Mouse (Mus musculus) CH12.LX (cell line): ENCODE results near the gene Alg12. TPM values are rescaled to one million over a fixed set of nuclear protein-coding genes. Genes with fewer than 3 reads are reported as not detected.

Experiments used
- DNase-seq: peaks from one replicate; pipeline ENCODE4 v3.0.0-alpha.2; 2013; ENCODE audit errors: extremely low read depth
- H3K27ac ChIP-seq: 2 replicates; pipeline ENCODE4 v1.5.1; 2012; ENCODE audit warnings: low read depth, mild to moderate bottlenecking, control low read depth, moderate library complexity; ENCODE audit not compliant: insufficient read depth
- H3K27me3 ChIP-seq: replicated peaks from 2 replicates; pipeline ENCODE3; 2012; ENCODE audit warnings: inconsistent platforms
- H3K36me3 ChIP-seq, 2 experiments: replicated peaks in 1 of 2; 2 replicates each; pipeline versions ENCODE3 to v1.6.1; 2012; ENCODE audit warnings: inconsistent platforms in 1 of 2, low read length in 1 of 2, mild to moderate bottlenecking in 1 of 2, mixed read lengths in 1 of 2, moderate library complexity in 1 of 2; ENCODE audit not compliant: control insufficient read depth in 1 of 2, insufficient read depth in 1 of 2
- H3K4me1 ChIP-seq, 2 experiments: 2 replicates each; pipeline ENCODE4 v1.6.1; 2012; ENCODE audit warnings: inconsistent platforms in 1 of 2, moderate library complexity in 1 of 2; ENCODE audit not compliant: insufficient read depth in 2 of 2, control insufficient read depth in 1 of 2
- H3K4me2 ChIP-seq: 2 replicates; pipeline ENCODE4 v1.6.1; 2012; ENCODE audit warnings: low read depth, mild to moderate bottlenecking, control low read depth; ENCODE audit not compliant: poor library complexity, insufficient read depth, severe bottlenecking
- H3K4me3 ChIP-seq, 3 experiments: fragments of 150-350 bp in 1 of 3; sonication (generic) in 1 of 3; replicated peaks in 1 of 3; 2 replicates each; pipeline versions ENCODE3 to v1.5.1; 2011 to 2012; ENCODE audit warnings: low read depth in 2 of 3, low read length in 2 of 3, mild to moderate bottlenecking in 2 of 3, moderate library complexity in 2 of 3, control low read depth in 1 of 3, improper control_type of control experiment in 1 of 3, inconsistent platforms in 1 of 3, mixed read lengths in 1 of 3; ENCODE audit not compliant: poor library complexity in 1 of 3
- H3K79me2 ChIP-seq: replicated peaks from 2 replicates; pipeline ENCODE4 v1.6.1; 2012; ENCODE audit warnings: mild to moderate bottlenecking, moderate library complexity; ENCODE audit not compliant: control insufficient read depth, poor library complexity, insufficient read depth, severe bottlenecking; ENCODE audit errors: extremely low read depth
- H3K9ac ChIP-seq: 2 replicates; pipeline ENCODE4 v1.6.1; 2012; ENCODE audit warnings: low read depth, mild to moderate bottlenecking, control low read depth, moderate library complexity; ENCODE audit not compliant: insufficient read depth
- H3K9me3 ChIP-seq: replicated peaks from 2 replicates; pipeline ENCODE3; 2012; ENCODE audit warnings: low read length, inconsistent platforms, mixed read lengths
- CHD1 ChIP-seq: IDR thresholded peaks from 2 replicates; pipeline ENCODE4 v1.6.1; 2012; ENCODE audit warnings: low read depth, low read length, improper control_type of control experiment, inconsistent platforms
- CHD2 ChIP-seq: IDR thresholded peaks from 2 replicates; pipeline ENCODE4 v1.6.1; 2011; ENCODE audit warnings: low read length, improper control_type of control experiment
- ELF1 ChIP-seq: IDR thresholded peaks from 2 replicates; pipeline ENCODE4 v1.6.1; 2014; ENCODE audit warnings: low read depth, mild to moderate bottlenecking, inconsistent platforms, low read length, improper control_type of control experiment
- IRF4 ChIP-seq: IDR thresholded peaks from 2 replicates; pipeline ENCODE4 v1.6.1; 2014; ENCODE audit warnings: low read depth, mild to moderate bottlenecking, inconsistent platforms, low read length, improper control_type of control experiment
- MAZ ChIP-seq: IDR thresholded peaks from 2 replicates; pipeline ENCODE4 v1.6.1; 2012; ENCODE audit warnings: low read depth, mild to moderate bottlenecking, inconsistent platforms, low read length, improper control_type of control experiment, moderate library complexity
- MXI1 ChIP-seq: IDR thresholded peaks from 2 replicates; pipeline ENCODE4 v1.6.1; 2011; ENCODE audit warnings: mild to moderate bottlenecking, low read depth, low read length, improper control_type of control experiment
- NELFE ChIP-seq: IDR thresholded peaks from 2 replicates; pipeline ENCODE4 v1.6.1; 2011; ENCODE audit warnings: low read depth, low read length, improper control_type of control experiment
- USF1 ChIP-seq: IDR thresholded peaks from 2 replicates; pipeline ENCODE4 v1.6.1; 2014; ENCODE audit warnings: low read depth, mild to moderate bottlenecking, inconsistent platforms, low read length, improper control_type of control experiment
- ZC3H11A ChIP-seq: IDR thresholded peaks from 2 replicates; pipeline ENCODE4 v1.6.1; 2012; ENCODE audit warnings: low read depth, mild to moderate bottlenecking, inconsistent platforms, low read length, improper control_type of control experiment
- ZMIZ1 ChIP-seq: IDR thresholded peaks from 2 replicates; pipeline ENCODE4 v1.6.1; 2012; ENCODE audit warnings: low read depth, mild to moderate bottlenecking, inconsistent platforms, low read length, improper control_type of control experiment
- dilution Hi-C: fragments of 300-500 bp; cut with MboI; formaldehyde crosslinking; loops from 2 replicates; pipeline ENCODE4 v1.14.3; 2020; ENCODE audit warnings: low sequenced_read_pairs; ENCODE audit not compliant: extremely low pct_unique_long_range_greater_than_20kb, extremely low pct_ligation_motif_present
- in situ Hi-C: fragments of 300-500 bp; cut with MboI; formaldehyde crosslinking; loops from 3 replicates; pipeline ENCODE4 v1.14.3; 2019; ENCODE audit warnings: low sequenced_read_pairs, low pct_ligation_motif_present, low pct_unique_long_range_greater_than_20kb, mixed read lengths
- polyA plus RNA-seq: library from polyadenylated mRNA; unstranded; fragments of >175 nt; gene quantifications from 2 replicates; pipeline ENCODE4 v1.2.1, GENCODE M21; 2012; ENCODE audit warnings: low read depth; ENCODE audit not compliant: insufficient read length
- total RNA-seq, 2 experiments: library from RNA; depleted of rRNA; stranded (reverse); fragments of 300-350 nt in 1 of 2; fragments of >200 nt in 1 of 2; gene quantifications; 2 replicates each; pipeline ENCODE4 v1.2.3; 2012 to 2014

The Alg12 gene
- total and polyA plus RNA-seq, 3 experiments, result 8.1 to 10.3 (median 8.5) TPM

DNA sequence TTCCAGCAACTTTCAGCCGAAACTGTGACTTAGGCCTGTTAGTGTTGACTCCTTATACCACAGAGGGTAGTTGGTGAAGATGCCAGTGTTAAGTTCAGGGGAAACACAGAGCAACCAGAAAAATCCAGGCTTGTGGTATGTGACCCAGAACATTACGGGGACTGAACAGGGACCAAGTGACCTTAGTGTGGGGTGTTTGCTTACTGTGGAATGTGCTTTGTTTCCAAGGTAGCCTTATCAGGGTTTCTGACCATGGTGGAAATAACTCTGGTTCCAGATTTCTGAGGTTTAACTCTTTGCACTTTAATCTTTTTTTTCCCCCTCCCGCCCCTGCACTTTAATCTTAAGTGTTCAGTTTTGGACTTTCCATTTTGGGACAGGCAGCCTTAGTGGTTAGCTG is 61.1 kb downstream of the Alg12 start:
- Histone ChIP-seq H3K79me2 (peaks cover 13% of the 10 kb centered on the region), H3K27ac (no peak overlapping the region), H3K4me3 (no peak overlapping the region), H3K4me2 (no peak overlapping the region), H3K9ac (no peak overlapping the region), H3K36me3 (peaks cover 24 to 71% of the 10 kb centered on the region in 2 experiments), H3K27me3 (no peaks in the 10 kb centered on the region), H3K9me3 (no peaks in the 10 kb centered on the region), H3K4me1 (peaks cover 6 to 34% of the 10 kb centered on the region in 2 experiments)
- in situ Hi-C loops, result no loop called here
- no peak for TF ChIP-seq MXI1
- TF ChIP-seq CHD1, result no peak
- DNase-seq, result no peak
- dilution Hi-C loops, result no loop called here

DNA sequence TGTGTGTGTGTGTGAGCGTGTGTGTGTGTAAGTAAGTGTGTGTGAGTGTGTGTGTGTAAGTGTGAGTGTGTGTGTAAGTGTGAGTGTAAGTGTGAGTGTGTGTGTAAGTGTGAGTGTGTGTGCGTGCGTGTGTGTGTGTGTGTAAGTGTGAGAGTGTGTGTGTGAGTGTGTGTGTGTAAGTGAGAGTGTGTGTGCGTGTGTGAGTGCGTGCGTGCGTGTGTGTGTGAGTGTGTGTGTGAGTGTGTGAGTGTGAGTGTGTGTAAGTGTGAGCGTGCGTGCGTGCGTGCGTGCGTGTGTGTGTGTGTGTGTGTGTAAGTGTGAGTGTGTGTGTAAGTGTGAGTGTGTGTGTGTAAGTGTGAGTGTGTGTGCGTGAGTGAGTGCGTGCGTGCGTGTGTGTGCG is 63.4 kb downstream of the Alg12 start:
- Histone ChIP-seq H3K4me1 (peaks cover 6 to 37% of the 10 kb centered on the region in 2 experiments), H3K27ac (no peak overlapping the region), H3K4me2 (no peak overlapping the region), H3K9ac (no peak overlapping the region), H3K79me2 (peaks cover 14% of the 10 kb centered on the region), H3K9me3 (no peaks in the 10 kb centered on the region), H3K36me3 (peaks cover 24 to 49% of the 10 kb centered on the region in 2 experiments), H3K27me3 (no peaks in the 10 kb centered on the region), H3K4me3 (no peak overlapping the region)
- in situ Hi-C loops (no loop called here), dilution Hi-C loops (no loop called here)
- no peak for DNase-seq
- TF ChIP-seq IRF4 (no peak), NELFE (no peak), ZMIZ1 (no peak), ELF1 (no peak), MAZ (no peak), USF1 (no peak), ZC3H11A (no peak), CHD2 (no peak)

Other genes starting within 250 kb of the Alg12 start
- gene Zdhhc25, start 219.0 kb downstream of the Alg12 start, total RNA-seq (2012; rRNA removed), result not detected in 2 replicates
- gene Zdhhc25, start 219.0 kb downstream of the Alg12 start, total RNA-seq (2014; rRNA removed), result not detected in 2 replicates
- gene Zdhhc25, start 219.0 kb downstream of the Alg12 start, polyA plus RNA-seq, result not detected in 2 replicates
- gene Brd1, start 85.1 kb downstream of the Alg12 start, total RNA-seq (2012; rRNA removed), result 15.9 and 16.2 TPM in 2 replicates
- gene Brd1, start 85.1 kb downstream of the Alg12 start, total RNA-seq (2014; rRNA removed), result 11.7 and 13.6 TPM in 2 replicates
- gene Brd1, start 85.1 kb downstream of the Alg12 start, polyA plus RNA-seq, result 17.7 and 19.1 TPM in 2 replicates
- gene Zbed4, start 67.7 kb downstream of the Alg12 start, total RNA-seq (2012; rRNA removed), result 13.8 and 16.7 TPM in 2 replicates
- 16.7 TPM in 2 replicates for gene Zbed4, start 67.7 kb downstream of the Alg12 start, total RNA-seq (2014; rRNA removed)
- gene Zbed4, start 67.7 kb downstream of the Alg12 start, polyA plus RNA-seq, result 9.9 and 11.0 TPM in 2 replicates
- 85.0 and 150 TPM in 2 replicates for gene Creld2, start 328 bp upstream of the Alg12 start, total RNA-seq (2012; rRNA removed)
- 63.6 and 67.6 TPM in 2 replicates for gene Creld2, start 328 bp upstream of the Alg12 start, total RNA-seq (2014; rRNA removed)
- 93.8 and 107 TPM in 2 replicates for gene Creld2, start 328 bp upstream of the Alg12 start, polyA plus RNA-seq
- 19.0 and 20.4 TPM in 2 replicates for gene Pim3, start 42.9 kb upstream of the Alg12 start, total RNA-seq (2012; rRNA removed)
- gene Pim3, start 42.9 kb upstream of the Alg12 start, total RNA-seq (2014; rRNA removed), result 19.9 and 26.0 TPM in 2 replicates
- gene Pim3, start 42.9 kb upstream of the Alg12 start, polyA plus RNA-seq, result 11.4 and 14.1 TPM in 2 replicates
- gene Ttll8, start 135.1 kb upstream of the Alg12 start, total RNA-seq (2012; rRNA removed), result not detected in 2 replicates
- gene Ttll8, start 135.1 kb upstream of the Alg12 start, total RNA-seq (2014; rRNA removed), result not detected in 2 replicates
- gene Ttll8, start 135.1 kb upstream of the Alg12 start, polyA plus RNA-seq, result not detected in 2 replicates
- not detected in 2 replicates for gene Mlc1, start 159.7 kb upstream of the Alg12 start, total RNA-seq (2012; rRNA removed)
- gene Mlc1, start 159.7 kb upstream of the Alg12 start, total RNA-seq (2014; rRNA removed), result not detected in 2 replicates
- not detected in 2 replicates for gene Mlc1, start 159.7 kb upstream of the Alg12 start, polyA plus RNA-seq
- not detected in 2 replicates for gene Mov10l1, start 163.6 kb upstream of the Alg12 start, total RNA-seq (2012; rRNA removed)
- not detected in 2 replicates for gene Mov10l1, start 163.6 kb upstream of the Alg12 start, total RNA-seq (2014; rRNA removed)
- gene Mov10l1, start 163.6 kb upstream of the Alg12 start, polyA plus RNA-seq, result not detected in 2 replicates
- gene Panx2, start 240.4 kb upstream of the Alg12 start, total RNA-seq (2012; rRNA removed), result not detected in 2 replicates
- gene Panx2, start 240.4 kb upstream of the Alg12 start, total RNA-seq (2014; rRNA removed), result not detected in 2 replicates
- not detected in 2 replicates for gene Panx2, start 240.4 kb upstream of the Alg12 start, polyA plus RNA-seq